Comparison of ENCODE assay signal across 10 mouse cellular contexts in the genomic region with DNA sequence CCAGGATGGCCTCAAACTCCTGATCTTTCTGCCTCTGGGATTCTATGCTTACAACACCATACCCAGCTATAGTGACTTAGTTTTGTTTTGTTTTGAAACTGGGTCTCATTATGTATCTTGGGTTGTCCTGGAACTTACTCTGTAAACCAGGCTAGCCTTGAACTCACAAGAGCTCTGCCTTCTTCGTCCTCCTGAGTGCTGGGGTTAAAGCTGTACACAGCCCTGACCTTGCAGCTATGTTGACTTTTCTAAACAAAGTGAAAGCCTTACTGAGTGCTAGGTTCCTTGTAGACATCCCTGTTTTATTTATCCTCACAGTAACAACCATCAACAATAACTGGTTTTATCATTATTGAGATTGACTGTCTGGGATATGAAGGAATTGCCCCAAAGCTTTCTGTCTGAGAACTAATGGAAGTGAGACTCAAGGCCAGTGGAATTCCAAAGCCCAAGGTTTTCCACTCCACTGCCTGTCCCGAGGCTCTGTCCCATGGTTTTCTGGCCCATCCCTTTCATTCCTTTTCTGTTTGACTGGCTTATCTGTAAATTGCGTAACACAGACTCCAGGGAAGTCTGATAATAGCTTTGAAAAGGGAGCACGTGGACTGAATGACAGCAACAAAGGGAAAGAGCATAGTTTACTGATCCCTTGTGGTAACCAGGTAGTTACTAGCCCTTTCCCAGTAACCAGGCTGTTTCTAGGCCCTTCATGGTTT. TPM values are rescaled to one million over a fixed set of nuclear protein-coding genes. Genes with fewer than 3 reads are reported as not detected.
A peak's percentile ranks its signal among the peaks of the same experiment; 100 is the strongest.
DNase-seq lines count a peak whose midpoint lies in the region; ATAC-seq lines count a peak whose summit lies in the region.
"Had no signal": no experiment of that assay in that cellular context is flagged by ENCODE, and none has a peak within 500 bp of the region (broad histone marks: within the 10 kb centered on the region; RNA-seq: fewer than 3 reads in every experiment).

No protein-coding gene starts in this region.

- H3K27ac ChIP-seq in heart, embryonic 10.5 days, result no peak overlapping the region
- H3K27ac ChIP-seq in liver, embryonic 13.5 days, result no peak overlapping the region
- H3K27ac ChIP-seq in stomach, embryonic 14.5 days (ENCODE audit: low read length), result no peak overlapping the region
- H3K27ac ChIP-seq: limb, embryonic 12.5 days had no signal

- 19% methylated on average over 4 of the region's 4 CpGs for WGBS in heart, embryonic 10.5 days
- WGBS in liver, embryonic 13.5 days (ENCODE audit: insufficient replicate concordance), result 34% methylated on average over 4 of the region's 4 CpGs
- WGBS in stomach, embryonic 14.5 days, result 37% methylated on average over 4 of the region's 4 CpGs

- no peaks in the 10 kb centered on the region for H3K27me3 ChIP-seq in heart, embryonic 10.5 days (ENCODE audit: insufficient read depth, poor library complexity, severe bottlenecking)
- no peaks in the 10 kb centered on the region for H3K27me3 ChIP-seq in liver, embryonic 13.5 days
- H3K27me3 ChIP-seq in stomach, embryonic 14.5 days (ENCODE audit: control insufficient read depth, insufficient read depth, low read length), result no peaks in the 10 kb centered on the region
- H3K27me3 ChIP-seq: CH12.LX; limb, embryonic 12.5 days had no signal

- H3K36me3 ChIP-seq in heart, embryonic 10.5 days, result no peaks in the 10 kb centered on the region
- no peaks in the 10 kb centered on the region for H3K36me3 ChIP-seq in liver, embryonic 13.5 days
- no peaks in the 10 kb centered on the region for H3K36me3 ChIP-seq in stomach, embryonic 14.5 days (ENCODE audit: control insufficient read depth, insufficient read depth, low read length)
- H3K36me3 ChIP-seq: limb, embryonic 12.5 days had no signal

- ATAC-seq in liver, embryonic 13.5 days (ENCODE audit: low read depth), result peak; percentile 51
- ATAC-seq in stomach, embryonic 14.5 days (ENCODE audit: insufficient number of reproducible peaks, insufficient read depth, low FRiP score, low read depth), result peak; percentile 63
- ATAC-seq in megakaryocyte progenitor cell, adult 5-6 weeks (replicated peaks; ENCODE audit: poor library complexity), result no peak

- H3K4me3 ChIP-seq in heart, embryonic 10.5 days, result no peak overlapping the region
- no peak overlapping the region for H3K4me3 ChIP-seq in liver, embryonic 13.5 days (replicated peaks)
- no peak overlapping the region for H3K4me3 ChIP-seq in stomach, embryonic 14.5 days (ENCODE audit: low read depth, low read length)
- H3K4me3 ChIP-seq: limb, embryonic 12.5 days had no signal

- peaks cover 12% of the 10 kb centered on the region for H3K4me1 ChIP-seq in heart, embryonic 10.5 days
- H3K4me1 ChIP-seq in liver, embryonic 13.5 days (replicated peaks), result no peaks in the 10 kb centered on the region
- H3K4me1 ChIP-seq in stomach, embryonic 14.5 days (ENCODE audit: control insufficient read depth, insufficient read depth, low read length), result peaks cover 6% of the 10 kb centered on the region; the same call in 1 of the 2 replicates
- H3K4me1 ChIP-seq: limb, embryonic 12.5 days had no signal

- peak; percentile 71 for DNase-seq in heart, adult 8-10 months (ENCODE audit: low spot score)
- no peak for DNase-seq in heart, embryonic 10.5 days (ENCODE audit: low spot score)
- peak; percentile 41 for DNase-seq in ZHBTc4 (ENCODE audit: low read depth, low spot score)
- no peak for DNase-seq in liver, embryonic 13.5 days
- no peak for DNase-seq in T-cell, adult 2 months (ENCODE audit: low spot score)
- no peak for DNase-seq in kidney, postnatal 10 days

- H3K9ac ChIP-seq in liver, embryonic 13.5 days, result no peak overlapping the region
- H3K9ac ChIP-seq in stomach, embryonic 14.5 days (replicated peaks; ENCODE audit: low read depth, low read length), result no peak overlapping the region
- H3K9ac ChIP-seq: limb, embryonic 12.5 days had no signal

- no peaks in the 10 kb centered on the region for H3K9me3 ChIP-seq in heart, embryonic 10.5 days
- H3K9me3 ChIP-seq in liver, embryonic 13.5 days (replicated peaks), result no peaks in the 10 kb centered on the region
- H3K9me3 ChIP-seq in stomach, embryonic 14.5 days (ENCODE audit: control insufficient read depth, low read depth, low read length), result no peaks in the 10 kb centered on the region
- H3K9me3 ChIP-seq: limb, embryonic 12.5 days had no signal

- no peak overlapping the region for H3K4me2 ChIP-seq in liver, embryonic 13.5 days
- H3K4me2 ChIP-seq in stomach, embryonic 14.5 days (replicated peaks; ENCODE audit: low read depth, low read length), result no peak overlapping the region
- H3K4me2 ChIP-seq: limb, embryonic 12.5 days had no signal

RNA-seq across cellular contexts. Expression of a gene that starts 40.0 kb away (rescaled TPM):
- total RNA-seq in heart, adult 8-10 months (2022), result 10 to 100 TPM; 70.2 to 79.8 (median 75.9) TPM
- 37.6 and 57.9 TPM in 2 replicates for polyA plus RNA-seq in heart, embryonic 10.5 days (2016; fragmentation: Nextera tagmentation; extraction: Ambion mirVana)
- polyA plus RNA-seq in liver, embryonic 13.5 days (2015; fragmentation: Nextera tagmentation; extraction: Ambion mirVana), result 33.4 and 36.0 TPM in 2 replicates
- 68.8 and 74.0 TPM in 2 replicates for polyA plus RNA-seq in stomach, embryonic 14.5 days (2014; fragmentation: Nextera tagmentation; extraction: Ambion mirVana)
- 69.3 and 93.1 TPM in 2 replicates for total RNA-seq in megakaryocyte progenitor cell, adult 5-6 weeks (2015)
- total RNA-seq in megakaryocyte progenitor cell, adult 5-6 weeks (2017), result 165 and 173 TPM in 2 replicates

Comparison
In these comparisons a context has a peak if more than half of its experiments do, and no peak if none do; other contexts are left out.
1. DNase-seq: peak in heart, adult 8-10 months (single experiment) and ZHBTc4 (single experiment); none in heart, embryonic 10.5 days (single experiment), liver, embryonic 13.5 days (single experiment), T-cell, adult 2 months (single experiment) and kidney, postnatal 10 days (single experiment).